Mouse (Mus musculus): ENCODE results near the gene 5730522E02Rik. TPM values are rescaled to one million over a fixed set of nuclear protein-coding genes. Genes with fewer than 3 reads are reported as not detected.
A peak's percentile ranks its signal among the peaks of the same experiment; 100 is the strongest.

Gene 5730522E02Rik
- total and polyA plus RNA-seq, 3 experiments, result 0.30 to 0.95 (median 0.52) TPM

DNA sequence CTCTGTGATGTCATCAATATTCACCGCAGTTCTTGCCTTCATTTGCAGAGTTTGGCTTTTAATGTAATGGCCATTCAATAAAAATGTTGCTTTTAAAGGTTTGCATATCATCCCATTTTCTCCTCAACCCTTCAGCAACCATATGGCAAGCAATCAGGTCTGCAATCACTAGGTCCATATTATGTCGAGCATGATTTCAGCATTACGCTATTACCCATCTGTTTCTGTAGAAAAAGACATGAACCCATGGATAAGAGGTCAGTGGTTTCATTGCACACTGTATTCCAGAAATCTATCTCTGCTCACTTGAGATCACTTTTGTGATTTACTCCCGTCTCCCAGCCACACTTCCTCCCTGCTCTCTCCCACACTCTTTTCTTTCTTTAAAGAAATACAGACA lies 213.1 kb downstream of the 5730522E02Rik start:
- no peak for DNase-seq

DNA sequence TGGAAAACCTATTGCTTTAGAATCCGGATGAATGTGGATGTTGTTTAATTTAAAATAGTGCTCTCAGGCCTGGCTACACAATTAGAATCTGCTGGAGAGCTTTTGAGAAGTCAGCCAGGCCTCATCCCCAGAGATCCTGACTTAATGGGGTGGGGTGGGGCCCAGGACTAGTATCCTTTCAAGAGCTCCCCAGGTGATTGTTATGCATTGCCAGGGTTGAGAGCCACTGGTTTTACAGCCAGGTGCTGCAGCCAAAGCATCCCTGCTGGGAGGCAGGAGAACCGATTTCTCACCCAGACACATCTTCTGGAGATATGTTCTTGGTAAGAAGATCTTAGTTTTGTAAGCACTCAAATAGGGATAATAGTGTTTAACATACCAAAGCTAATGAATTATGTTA lies 216.4 kb downstream of the 5730522E02Rik start:
- DNase-seq, result no peak

DNA sequence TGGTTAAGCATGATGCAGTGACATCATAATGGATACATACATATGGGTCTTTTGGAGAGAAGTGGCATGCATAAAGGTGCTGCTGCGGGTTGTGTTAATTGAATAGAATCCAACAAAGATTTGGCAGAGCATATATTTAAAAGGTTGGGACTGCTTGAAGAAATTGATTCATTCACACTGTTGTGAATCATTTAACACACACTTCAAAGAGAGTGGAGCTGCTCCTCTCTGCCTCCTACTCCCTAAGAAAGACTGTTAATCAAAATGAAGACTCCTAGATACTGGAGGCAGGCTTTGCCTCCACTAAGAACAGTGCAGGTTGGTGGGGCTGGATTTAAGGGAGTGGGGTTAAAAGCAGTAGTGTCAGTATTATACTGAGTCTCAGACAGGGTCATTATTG lies 218.3 kb downstream of the 5730522E02Rik start:
- DNase-seq, result no peak

DNA sequence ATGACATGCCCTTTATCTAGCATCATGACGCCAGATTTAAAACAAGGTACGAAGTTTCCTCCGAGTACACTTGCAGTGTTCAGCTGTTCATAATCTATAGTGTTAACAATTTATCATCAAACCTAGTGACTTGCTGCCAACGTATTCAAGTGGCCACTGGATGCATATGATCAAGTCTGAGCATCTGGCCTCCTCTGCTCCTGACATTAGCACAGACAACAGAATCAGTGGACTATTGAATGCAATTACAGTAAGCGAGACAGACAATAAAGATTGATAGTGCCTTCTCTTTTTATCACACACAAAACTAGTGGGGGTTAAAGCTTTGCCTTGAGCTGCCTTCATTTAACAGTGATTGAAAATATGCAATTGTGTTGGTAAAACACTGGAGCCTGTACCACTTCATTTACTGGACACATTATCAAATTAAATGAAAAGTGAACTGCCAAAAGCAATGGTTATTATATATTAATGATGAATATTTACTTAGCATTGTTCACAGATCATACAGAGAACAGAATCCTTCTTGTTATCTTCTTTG lies 231.8 kb downstream of the 5730522E02Rik start:
- no peak for DNase-seq

DNA sequence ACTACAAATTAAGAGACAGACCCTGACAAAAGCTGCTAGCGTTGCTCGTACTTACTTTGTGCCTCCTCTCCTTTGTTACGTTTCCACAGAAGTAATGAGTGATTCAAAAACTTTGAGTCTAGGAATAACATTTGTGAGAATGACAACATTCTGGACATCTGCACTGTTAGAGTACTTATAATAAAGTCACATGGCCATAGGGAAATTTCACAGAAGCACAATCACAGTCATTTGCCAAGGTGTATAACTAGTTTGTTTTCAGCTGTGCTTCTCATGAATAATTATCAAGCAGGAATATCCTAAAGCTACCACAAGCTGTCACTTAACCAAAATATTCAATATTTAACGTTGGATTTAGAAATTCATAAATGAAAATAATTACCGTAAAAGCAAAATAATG lies 269.1 kb downstream of the 5730522E02Rik start:
- no peak for DNase-seq

- DNase-seq, result no peak
These were observed 269.8 kb downstream of the 5730522E02Rik start for GRCm38 (mm10) chr11:25940716-25941294.

DNA sequence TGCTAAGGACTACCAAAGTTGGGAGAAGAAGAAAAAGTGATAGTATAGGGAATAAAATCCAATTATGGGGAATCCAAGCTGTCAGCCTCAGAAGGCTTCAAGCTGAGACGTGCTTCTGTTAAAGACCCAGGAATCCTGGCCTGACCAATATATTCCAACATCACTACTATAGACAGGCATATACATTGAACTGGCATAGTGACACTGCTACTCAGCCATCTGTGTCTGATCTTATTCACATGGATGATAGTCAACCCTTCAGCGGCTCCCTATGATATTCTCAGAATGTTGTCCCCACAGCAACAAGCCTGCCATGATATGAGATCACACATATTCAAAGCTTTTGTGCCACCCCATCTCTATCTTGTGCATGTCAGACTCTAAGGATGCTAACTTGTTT lies 284.3 kb downstream of the 5730522E02Rik start:
- DNase-seq, result no peak

GRCm38 (mm10) chr11:25902321-25902720 lies 308.2 kb downstream of the 5730522E02Rik start:
- no peak for DNase-seq

DNA sequence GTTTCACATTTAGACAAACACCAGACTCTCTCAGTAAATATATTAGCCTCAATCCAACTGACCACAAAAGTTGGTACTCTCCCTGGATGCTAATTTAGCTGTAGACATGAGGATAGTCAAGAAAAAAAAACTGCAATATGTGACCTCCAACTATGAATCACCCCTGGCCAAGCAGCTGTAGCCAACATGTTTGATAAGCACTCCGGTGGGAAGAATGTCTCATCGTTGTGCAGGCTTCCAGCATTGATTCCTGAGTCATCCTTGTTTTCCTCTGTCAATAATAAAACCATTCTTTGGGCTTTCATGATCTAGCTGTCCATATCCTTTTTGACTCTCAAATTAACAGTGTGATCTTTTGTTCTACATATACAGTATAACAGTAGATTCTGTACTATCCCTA lies 308.9 kb downstream of the 5730522E02Rik start:
- peak; percentile 21 for DNase-seq

- DNase-seq, result no peak
These were observed 316.7 kb downstream of the 5730522E02Rik start for GRCm38 (mm10) chr11:25893906-25894305.

GRCm38 (mm10) chr11:25872983-25873382 lies 337.6 kb downstream of the 5730522E02Rik start:
- no peak for DNase-seq

GRCm38 (mm10) chr11:25872317-25872716 lies 338.2 kb downstream of the 5730522E02Rik start:
- DNase-seq, result no peak

- peak; percentile 9 for DNase-seq
These were observed 344.3 kb downstream of the 5730522E02Rik start for GRCm38 (mm10) chr11:25866292-25866691.

DNA sequence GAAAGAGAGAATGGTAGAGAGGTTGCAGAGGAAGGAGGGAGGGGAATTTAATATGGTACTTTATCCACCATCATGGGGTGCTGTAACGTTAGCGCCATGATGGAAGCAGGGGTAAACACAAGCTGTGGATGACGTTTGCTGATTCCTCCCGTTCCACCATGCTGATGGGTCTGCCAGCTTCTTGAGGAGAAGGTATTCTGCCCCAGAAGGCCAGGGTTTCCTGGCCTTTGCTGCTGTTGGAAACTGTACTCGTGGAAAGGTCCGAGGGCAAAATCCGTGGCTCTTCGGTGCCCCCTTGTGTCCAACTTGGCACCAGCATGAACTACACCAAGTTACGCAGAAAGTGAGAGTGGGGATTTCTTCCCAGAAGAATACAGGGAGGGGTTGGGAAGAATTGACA lies 347.9 kb downstream of the 5730522E02Rik start:
- DNase-seq, result peak; percentile 65

GRCm38 (mm10) chr11:25856629-25857568 lies 353.7 kb downstream of the 5730522E02Rik start:
- no peak for DNase-seq

GRCm38 (mm10) chr11:25855794-25856193 lies 354.8 kb downstream of the 5730522E02Rik start:
- no peak for DNase-seq

DNA sequence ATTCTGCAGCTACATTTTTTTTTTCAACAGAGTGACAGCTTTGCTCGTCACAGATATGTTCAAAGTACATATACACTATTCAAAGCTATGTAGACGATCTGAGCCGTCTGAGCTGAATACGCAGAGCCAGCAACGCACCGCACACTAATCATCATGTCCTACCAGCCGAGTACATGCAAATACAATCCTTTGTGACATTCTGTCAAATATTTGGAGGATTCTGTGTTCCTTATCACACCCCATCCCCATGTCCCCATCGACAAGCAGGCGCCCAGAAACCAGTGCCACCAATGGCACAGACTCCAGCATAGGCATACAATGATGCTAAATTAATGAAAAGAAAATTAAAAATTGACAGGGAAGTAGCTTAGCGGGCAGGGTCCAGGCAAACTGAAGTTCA lies 356.3 kb downstream of the 5730522E02Rik start:
- DNase-seq, result no peak

- DNase-seq, result no peak
These were observed 357.5 kb downstream of the 5730522E02Rik start for GRCm38 (mm10) chr11:25853032-25853431.

DNA sequence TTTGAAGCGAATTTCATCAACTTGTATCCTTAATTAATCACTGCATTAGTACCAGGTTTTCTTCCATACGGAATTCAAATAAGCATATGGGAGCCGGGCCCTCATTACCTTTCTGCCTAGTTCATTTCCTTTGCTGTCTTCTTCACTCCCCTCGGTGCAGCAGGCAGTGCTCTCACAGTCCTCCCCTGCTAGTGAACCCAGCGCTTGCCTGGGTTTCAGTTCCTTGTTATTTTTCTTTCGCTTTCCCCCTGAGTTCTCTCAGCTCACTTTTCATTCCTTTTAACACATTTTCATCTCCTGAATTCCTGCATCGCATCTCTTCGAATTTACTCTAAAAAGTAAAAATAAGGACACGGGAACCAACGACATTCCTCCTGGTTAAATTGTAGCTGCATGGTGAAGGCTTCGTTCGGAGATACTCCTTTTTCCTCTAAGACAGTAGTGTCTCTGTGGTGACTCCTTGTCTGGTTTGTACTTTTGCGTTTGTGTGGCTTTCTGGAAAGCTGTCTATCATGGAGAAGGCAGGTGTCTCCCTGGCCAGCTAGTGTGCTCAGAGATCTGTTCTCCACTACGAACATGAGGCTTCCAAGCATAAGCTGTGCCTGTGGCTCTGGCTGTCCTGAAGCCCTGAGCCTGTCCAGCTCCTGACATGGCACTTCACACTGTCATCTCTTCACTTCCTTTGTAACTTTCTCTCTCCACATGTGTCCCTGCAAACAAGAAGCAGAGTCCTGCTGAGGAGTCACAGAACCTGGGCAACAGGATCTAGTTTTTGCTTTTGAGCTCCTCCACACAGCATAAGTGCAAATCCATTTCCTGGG lies 361.5 kb downstream of the 5730522E02Rik start:
- no peak for DNase-seq

- no peak for DNase-seq
These were observed 372.1 kb downstream of the 5730522E02Rik start for GRCm38 (mm10) chr11:25838451-25838850.

DNA sequence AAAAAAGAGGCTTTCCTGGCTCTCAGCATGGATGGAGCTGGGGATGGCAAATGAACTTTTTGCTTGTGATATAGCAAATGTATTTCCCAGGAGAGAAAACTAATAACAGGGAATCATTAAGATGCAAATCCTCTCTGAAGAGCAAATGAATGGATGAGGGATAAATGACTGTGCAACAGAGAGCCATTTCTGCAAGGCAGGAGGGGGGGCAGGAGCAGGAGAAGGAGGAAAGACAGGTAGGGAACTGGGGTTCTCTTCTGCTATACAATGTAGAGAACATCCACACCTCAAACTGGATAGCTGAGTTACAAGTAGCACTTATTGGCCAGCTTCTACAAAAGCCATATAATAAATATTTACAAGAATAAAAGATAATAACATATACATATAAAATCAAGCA lies 390.8 kb downstream of the 5730522E02Rik start:
- no peak for DNase-seq

DNA sequence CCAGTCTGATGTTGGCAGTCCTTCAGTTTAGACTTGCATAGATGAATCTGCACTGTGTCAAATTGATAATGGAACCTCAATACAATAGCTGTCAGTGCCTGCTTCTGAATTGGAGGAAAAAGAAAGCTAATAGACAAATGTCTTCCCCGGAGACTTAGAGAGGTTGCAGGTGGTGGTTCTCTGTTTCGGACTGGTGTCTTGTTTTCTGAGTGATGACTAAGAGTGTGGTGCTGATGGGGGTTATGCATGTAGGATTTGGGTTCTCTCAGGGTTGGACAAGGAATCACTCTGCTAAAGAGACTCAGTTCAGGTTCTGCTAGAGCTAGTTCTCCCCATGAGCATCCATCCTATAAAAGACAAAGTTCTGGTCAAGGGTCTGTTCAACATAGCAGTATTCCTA lies 397.1 kb downstream of the 5730522E02Rik start:
- no peak for DNase-seq
